Mouse (Mus musculus) kidney, adult 2 months (tissue): ENCODE data around the gene Ypel2.

Experiments used
- CTCF ChIP-seq: fragments of 200-500 bp; conservative IDR thresholded peaks from 2 replicates; pipeline ENCODE4 v1.5.1; 2011; ENCODE audit warnings: low read depth, mild to moderate bottlenecking, control low read depth, low read length, moderate library complexity, mixed read lengths; ENCODE audit not compliant: insufficient read depth, insufficient read length
- POLR2A ChIP-seq: fragments of 200-500 bp; IDR thresholded peaks from one replicate; pipeline ENCODE4 v1.6.1; 2011; ENCODE audit warnings: low read depth, low read length, control low read depth

DNA sequence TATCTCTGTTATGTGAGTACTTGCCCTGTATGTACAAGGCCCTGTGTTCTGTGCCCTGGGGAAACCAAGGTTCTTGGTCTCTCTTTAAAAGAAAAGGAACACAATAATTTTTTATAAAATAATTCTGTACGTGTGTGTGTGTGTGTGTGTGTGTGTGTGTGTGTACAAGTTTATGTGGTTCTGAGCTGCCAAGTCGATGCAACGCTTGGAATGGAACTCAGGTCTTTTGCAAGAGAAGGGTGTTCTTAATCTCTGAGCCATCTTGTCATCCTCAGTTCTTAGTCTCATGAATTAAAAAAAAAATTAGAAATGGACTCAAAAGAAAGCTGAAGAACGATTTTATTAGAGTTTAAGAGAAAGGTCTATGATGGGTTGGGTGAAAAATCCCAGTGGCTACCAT is 64.0 kb downstream of the Ypel2 start:
- TF ChIP-seq CTCF (no peak), POLR2A (no peak)
